Mouse (Mus musculus) embryonic facial prominence, embryonic 15.5 days (tissue): ENCODE measurements around the gene Sox3. TPM values are rescaled to one million over a fixed set of nuclear protein-coding genes. Genes with fewer than 3 reads are reported as not detected.

Experiments used
- ATAC-seq: fragments of 200-750 bp; cut with Nextera tagmentation; 2 replicates; pipeline ENCODE4 v1.8.0; 2017; ENCODE audit warnings: low read depth, moderate TSS enrichment; ENCODE audit not compliant: insufficient number of reproducible peaks, low FRiP score, low TSS enrichment
- H3K27ac ChIP-seq: fragments of 300-500 bp; sonication (generic); replicated peaks from 2 replicates; pipeline ENCODE4 v1.5.1; 2015; ENCODE audit warnings: mild to moderate bottlenecking, inconsistent platforms
- H3K27me3 ChIP-seq: fragments of 300-500 bp; sonication (generic); 2 replicates; pipeline ENCODE4 v1.6.1; 2015; ENCODE audit warnings: inconsistent platforms
- H3K36me3 ChIP-seq: fragments of 300-500 bp; sonication (generic); 2 replicates; pipeline ENCODE4 v1.6.1; 2015; ENCODE audit warnings: mild to moderate bottlenecking, inconsistent platforms
- H3K4me1 ChIP-seq: fragments of 300-500 bp; sonication (generic); 2 replicates; pipeline ENCODE4 v1.6.1; 2015; ENCODE audit warnings: inconsistent platforms
- H3K4me2 ChIP-seq: fragments of 300-500 bp; sonication (generic); replicated peaks from 2 replicates; pipeline ENCODE4 v1.6.1; 2015; ENCODE audit warnings: mild to moderate bottlenecking, inconsistent platforms
- H3K4me3 ChIP-seq: fragments of 300-500 bp; sonication (generic); replicated peaks from 2 replicates; pipeline ENCODE4 v1.5.1; 2015; ENCODE audit warnings: mild to moderate bottlenecking, inconsistent platforms
- H3K9ac ChIP-seq: fragments of 300-500 bp; sonication (generic); 2 replicates; pipeline ENCODE4 v1.6.1; 2015; ENCODE audit warnings: inconsistent platforms
- H3K9me3 ChIP-seq: fragments of 300-500 bp; sonication (generic); replicated peaks from 2 replicates; pipeline ENCODE4 v1.6.1; 2016; ENCODE audit warnings: inconsistent platforms
- WGBS: fragments of 180-500 bp; shearing (Covaris S2); methylation state at CpG from one replicate; pipeline ENCODE4 v1.1.7; 2015; 5-methylcytosine and 5-hydroxymethylcytosine counted together
- polyA plus RNA-seq: library from polyadenylated mRNA; unstranded; fragments of >200 nt; fragmentation: Nextera tagmentation; extraction: Ambion mirVana; gene quantifications from 2 replicates; pipeline ENCODE4 v1.2.1, GENCODE M21; 2015

Gene Sox3
- 0.11 TPM in 1 of 2 replicates, not detected in the other for polyA plus RNA-seq

DNA sequence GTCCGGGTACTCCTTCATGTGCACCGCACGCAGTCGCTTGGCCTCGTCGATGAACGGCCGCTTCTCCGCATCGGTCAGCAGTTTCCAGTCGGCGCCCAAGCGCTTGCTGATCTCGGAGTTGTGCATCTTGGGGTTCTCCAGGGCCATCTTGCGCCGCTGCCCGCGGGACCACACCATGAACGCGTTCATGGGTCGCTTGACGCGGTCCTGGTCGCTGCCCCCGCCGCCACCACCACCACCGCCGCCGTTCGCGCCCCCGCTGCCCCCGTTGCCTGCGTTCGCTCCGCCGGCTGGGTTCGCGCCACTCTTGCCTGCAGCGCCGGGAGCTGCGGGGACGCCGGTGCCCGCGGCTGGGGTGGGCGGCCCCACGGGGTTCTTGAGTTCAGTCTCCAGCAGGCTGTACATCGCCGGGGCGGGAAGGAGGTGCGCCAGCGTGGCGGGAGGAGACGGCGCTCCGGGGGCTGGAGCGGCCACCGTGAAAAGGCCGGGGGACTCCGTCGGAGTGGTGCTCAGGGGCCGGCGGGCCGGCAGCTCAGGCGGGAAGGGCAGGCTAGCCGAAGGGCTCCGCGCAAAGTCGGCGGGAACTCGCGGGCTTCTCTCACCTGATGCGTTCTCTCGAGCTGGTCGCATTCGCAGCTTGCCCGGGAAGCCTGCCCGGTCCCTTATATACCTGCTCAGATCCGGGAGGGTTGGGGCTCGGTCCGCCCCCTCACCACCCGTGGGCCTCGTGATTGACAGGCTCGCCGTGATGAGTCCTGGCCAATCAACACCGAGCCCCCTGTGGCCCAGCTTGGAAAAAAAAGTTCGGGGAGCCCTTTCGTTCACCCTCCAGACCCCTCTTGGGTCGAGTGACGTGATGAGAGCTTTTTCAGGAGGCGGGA is at the start of gene Sox3:
Gene Sox3 (minus strand): TSS at position 630 of the 881 bp plus-strand sequence.
- WGBS: 16% methylated on average over 92 of the region's 92 CpGs
- Histone ChIP-seq H3K9me3 (no peaks in the 10 kb centered on the region), H3K9ac (no peak within 1 kb of the TSS), H3K27me3 (peaks cover 78% of the 10 kb centered on the region), H3K4me2 (peak within 1 kb of the TSS; percentile 70), H3K4me1 (peaks cover 20% of the 10 kb centered on the region), H3K27ac (no peak within 1 kb of the TSS), H3K36me3 (no peaks in the 10 kb centered on the region), H3K4me3 (peak within 1 kb of the TSS; percentile 44)
- no peak; the same call in 1 of the 2 replicates for ATAC-seq

DNA sequence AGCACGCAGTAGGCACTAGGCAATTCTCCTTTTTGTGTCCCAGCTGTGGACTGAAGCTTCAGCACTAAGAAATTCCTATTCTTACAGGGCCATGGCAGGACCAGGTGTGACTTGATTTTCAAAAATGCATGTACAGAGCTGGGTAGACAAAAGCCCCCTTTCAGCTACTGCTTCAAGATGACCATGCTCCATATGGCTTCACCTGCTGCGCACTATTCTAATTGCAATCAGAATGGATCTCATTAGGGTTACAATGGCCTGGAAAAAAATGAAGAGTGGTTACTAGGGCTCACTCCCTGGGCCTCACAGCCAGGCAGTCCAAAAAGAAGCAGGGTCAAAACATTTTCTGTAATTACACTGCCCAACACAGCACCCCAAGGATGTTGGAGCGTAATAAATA is 47.0 kb upstream of the Sox3 start:
- no peak overlapping the region for H3K27ac ChIP-seq
- no peaks in the 10 kb centered on the region for H3K36me3 ChIP-seq
- no peak overlapping the region for H3K4me2 ChIP-seq
- H3K4me3 ChIP-seq: no peak overlapping the region
- no peak overlapping the region for H3K9ac ChIP-seq
- H3K27me3 ChIP-seq: no peaks in the 10 kb centered on the region
- no peaks in the 10 kb centered on the region for H3K9me3 ChIP-seq
- WGBS: 84% methylated on average over 3 of the region's 3 CpGs
- no peaks in the 10 kb centered on the region for H3K4me1 ChIP-seq
- no peak for ATAC-seq

DNA sequence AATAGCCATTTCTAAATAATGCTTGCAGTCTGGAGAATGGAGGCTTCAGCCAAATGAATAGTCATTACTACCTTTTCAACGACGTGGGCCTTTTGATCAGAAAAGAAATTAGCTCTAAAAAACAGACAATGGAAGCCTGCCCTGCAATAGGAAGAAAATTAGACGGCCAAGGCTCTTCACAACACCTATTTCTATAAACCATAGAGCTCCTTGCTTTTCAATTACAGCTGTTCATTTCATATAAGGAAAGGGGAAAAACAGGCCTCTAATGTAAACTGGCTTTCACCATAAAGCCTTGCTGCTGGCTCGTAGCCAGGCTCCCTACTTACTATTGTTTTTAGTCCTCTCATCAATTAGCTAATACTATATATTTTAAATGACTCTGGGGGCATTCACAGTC is 6.3 kb upstream of the Sox3 start:
- Histone ChIP-seq H3K9ac (no peak overlapping the region), H3K27me3 (peaks cover 43% of the 10 kb centered on the region), H3K4me2 (no peak overlapping the region), H3K9me3 (no peaks in the 10 kb centered on the region), H3K4me3 (no peak overlapping the region), H3K36me3 (no peaks in the 10 kb centered on the region), H3K27ac (no peak overlapping the region), H3K4me1 (no peaks in the 10 kb centered on the region)
- no peak for ATAC-seq
- 42% methylated on average over 4 of the region's 4 CpGs for WGBS

DNA sequence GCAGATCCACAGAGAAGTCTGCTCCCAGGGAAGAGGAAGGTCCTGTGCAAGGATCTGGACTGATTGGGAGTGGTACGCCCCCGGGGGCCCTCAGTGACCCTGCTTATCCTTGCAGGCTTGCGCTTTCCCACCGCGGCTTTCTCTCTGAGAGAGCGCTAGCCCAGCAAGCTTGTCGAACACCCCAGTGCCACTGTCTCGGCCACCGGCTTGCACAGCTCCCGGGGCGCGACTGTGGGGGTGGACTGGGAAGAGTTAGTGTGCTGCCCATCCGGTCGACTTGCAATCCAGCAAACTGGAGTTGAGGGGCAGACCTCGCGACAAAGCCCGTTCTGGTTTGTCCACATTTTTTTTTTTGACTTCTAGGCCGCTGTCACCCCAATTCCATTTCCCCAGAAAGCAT is 5.4 kb upstream of the Sox3 start:
- Histone ChIP-seq H3K4me2 (no peak overlapping the region), H3K27ac (no peak overlapping the region), H3K9me3 (no peaks in the 10 kb centered on the region), H3K36me3 (no peaks in the 10 kb centered on the region), H3K9ac (no peak overlapping the region), H3K27me3 (peaks cover 52% of the 10 kb centered on the region), H3K4me1 (peaks cover 8% of the 10 kb centered on the region), H3K4me3 (no peak overlapping the region)
- ATAC-seq: no peak
- 13% methylated on average over 18 of the region's 18 CpGs for WGBS

DNA sequence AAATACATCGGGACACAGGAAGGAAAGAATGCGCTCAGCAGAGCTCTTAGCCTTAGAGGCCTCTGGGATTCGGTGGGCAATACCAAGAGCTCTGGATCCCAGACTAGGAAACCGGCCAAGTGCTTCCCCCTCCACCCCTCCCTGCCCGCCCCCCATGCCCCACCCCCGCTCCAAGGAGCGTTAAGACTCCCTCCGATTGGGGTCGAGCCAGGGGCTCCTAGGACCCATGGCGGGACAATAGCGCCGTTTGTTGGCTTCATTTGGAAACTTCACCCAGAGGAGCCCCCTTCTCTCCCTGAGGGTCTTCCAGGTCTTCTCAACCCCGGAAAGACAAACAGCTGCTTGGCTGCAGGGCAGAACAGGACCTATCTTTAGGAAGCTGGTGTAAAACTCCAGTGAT is 3.1 kb upstream of the Sox3 start:
- WGBS: 6% methylated on average over 12 of the region's 13 CpGs
- no peak for ATAC-seq
- Histone ChIP-seq H3K4me1 (peaks cover 20% of the 10 kb centered on the region), H3K36me3 (no peaks in the 10 kb centered on the region), H3K4me2 (no peak overlapping the region), H3K27ac (no peak overlapping the region), H3K27me3 (peaks cover 75% of the 10 kb centered on the region), H3K9ac (no peak overlapping the region), H3K9me3 (no peaks in the 10 kb centered on the region), H3K4me3 (no peak overlapping the region)

DNA sequence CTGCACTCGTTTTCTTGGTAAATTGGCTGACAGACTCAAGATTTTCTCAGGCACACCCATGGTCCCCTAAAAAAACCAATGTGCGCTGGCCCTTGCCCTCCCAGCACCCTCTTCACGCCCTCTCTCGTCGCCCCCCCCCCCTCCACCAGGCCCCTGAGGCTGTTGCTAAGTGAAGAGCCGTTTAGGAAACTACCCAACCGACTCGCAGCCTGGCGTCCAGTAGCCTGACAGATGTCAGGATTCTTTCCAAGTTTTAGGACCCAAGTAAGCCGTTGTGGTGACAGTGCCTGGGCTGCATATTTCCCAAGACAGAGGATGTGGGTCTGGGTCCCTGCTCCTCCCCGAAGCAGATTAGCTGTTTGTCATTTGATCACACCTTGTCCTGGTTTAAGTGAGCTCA is 2.2 kb upstream of the Sox3 start:
- Histone ChIP-seq H3K9ac (no peak overlapping the region), H3K9me3 (no peaks in the 10 kb centered on the region), H3K4me1 (peaks cover 20% of the 10 kb centered on the region), H3K36me3 (no peaks in the 10 kb centered on the region), H3K27me3 (peaks cover 72% of the 10 kb centered on the region), H3K4me2 (no peak overlapping the region), H3K4me3 (no peak overlapping the region), H3K27ac (no peak overlapping the region)
- WGBS: 18% methylated on average over 10 of the region's 11 CpGs
- ATAC-seq: no peak

DNA sequence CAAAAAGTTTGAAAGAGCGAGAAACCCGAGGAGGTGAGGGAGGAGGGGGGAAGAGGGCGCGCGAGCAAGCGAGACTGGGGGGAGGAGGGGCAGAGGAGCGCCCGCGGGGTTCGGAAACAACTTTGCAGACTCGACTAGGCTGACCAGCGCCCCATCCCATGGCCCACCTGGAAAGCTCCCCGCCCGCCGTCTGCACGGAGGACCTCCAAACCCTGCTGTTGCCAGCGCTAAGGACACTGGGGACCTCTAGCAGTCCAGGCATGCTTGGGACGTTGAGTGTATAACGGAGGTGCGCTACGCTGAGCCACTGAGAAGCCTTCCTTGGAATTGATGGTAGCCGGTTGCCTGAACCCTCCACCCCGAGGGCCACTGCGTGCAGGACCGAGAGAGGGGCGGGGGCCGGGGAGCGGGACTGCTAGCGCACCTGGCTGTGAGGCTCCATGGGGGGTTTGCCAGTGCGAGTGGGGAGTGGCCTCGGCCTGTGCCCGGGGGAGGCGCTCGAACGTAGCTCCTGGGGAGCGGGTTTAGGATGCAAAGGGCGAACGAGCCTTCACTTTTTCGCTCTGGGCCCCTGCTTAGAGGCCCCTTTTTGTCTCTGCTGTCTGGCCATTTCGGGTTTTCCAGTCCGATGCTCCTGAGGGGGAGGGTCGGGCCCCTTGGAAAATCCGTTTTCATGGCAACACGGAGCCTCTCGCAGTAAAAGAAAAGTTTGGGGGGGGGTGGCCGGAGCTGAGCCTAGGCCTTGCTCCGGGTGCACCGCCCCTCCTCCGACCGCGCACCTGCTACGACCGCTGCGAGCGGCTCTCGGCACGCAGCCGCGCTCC is 702 bp upstream of the Sox3 start:
- no peak for ATAC-seq
- peak overlapping the region; percentile 44 for H3K4me3 ChIP-seq
- H3K9ac ChIP-seq: no peak overlapping the region
- H3K4me1 ChIP-seq: peaks cover 20% of the 10 kb centered on the region
- H3K36me3 ChIP-seq: no peaks in the 10 kb centered on the region
- WGBS: 26% methylated on average over 55 of the region's 59 CpGs
- peaks cover 74% of the 10 kb centered on the region for H3K27me3 ChIP-seq
- peak overlapping the region; percentile 70 for H3K4me2 ChIP-seq
- no peaks in the 10 kb centered on the region for H3K9me3 ChIP-seq
- H3K27ac ChIP-seq: no peak overlapping the region

DNA sequence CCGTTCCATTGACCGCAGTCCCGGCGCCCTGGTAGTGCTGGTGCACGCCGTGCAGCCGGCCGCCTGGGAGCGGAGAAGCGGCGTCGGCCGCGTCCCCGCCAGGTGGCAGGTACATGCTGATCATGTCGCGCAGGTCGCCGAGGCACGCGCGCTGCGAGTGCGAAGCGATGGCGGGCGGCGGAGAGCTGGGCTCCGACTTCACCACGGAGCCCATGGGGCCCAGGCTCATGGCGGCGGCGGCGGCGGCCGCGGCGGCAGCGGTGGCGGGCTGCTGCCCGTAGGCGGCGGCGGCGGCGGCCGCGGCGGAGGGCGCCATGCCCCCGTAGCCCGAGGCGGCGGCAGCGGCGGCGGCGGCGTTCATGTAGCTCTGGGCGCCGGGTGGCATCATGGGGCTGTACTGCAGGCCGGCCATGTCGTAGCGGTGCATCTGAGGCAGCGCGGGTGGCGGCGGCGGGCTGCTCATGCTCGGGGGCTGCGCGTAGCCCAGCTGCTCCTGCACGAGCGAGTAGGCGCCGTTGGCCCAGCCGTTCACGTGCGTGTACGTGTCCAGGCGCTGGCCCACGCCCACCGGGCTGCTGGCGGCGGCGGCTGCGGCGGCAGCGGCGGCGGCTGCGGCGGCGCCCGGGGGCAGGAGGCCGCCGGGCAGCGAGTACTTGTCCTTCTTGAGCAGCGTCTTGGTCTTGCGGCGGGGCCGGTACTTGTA is 981 bp downstream of the Sox3 start:
- Histone ChIP-seq H3K36me3 (no peaks in the 10 kb centered on the region), H3K9me3 (no peaks in the 10 kb centered on the region), H3K9ac (no peak overlapping the region), H3K27me3 (peaks cover 78% of the 10 kb centered on the region), H3K4me3 (peak overlapping the region; percentile 44), H3K27ac (no peak overlapping the region), H3K4me2 (peak overlapping the region; percentile 70), H3K4me1 (peaks cover 20% of the 10 kb centered on the region)
- ATAC-seq: no peak
- WGBS: 19% methylated on average over 58 of the region's 102 CpGs

DNA sequence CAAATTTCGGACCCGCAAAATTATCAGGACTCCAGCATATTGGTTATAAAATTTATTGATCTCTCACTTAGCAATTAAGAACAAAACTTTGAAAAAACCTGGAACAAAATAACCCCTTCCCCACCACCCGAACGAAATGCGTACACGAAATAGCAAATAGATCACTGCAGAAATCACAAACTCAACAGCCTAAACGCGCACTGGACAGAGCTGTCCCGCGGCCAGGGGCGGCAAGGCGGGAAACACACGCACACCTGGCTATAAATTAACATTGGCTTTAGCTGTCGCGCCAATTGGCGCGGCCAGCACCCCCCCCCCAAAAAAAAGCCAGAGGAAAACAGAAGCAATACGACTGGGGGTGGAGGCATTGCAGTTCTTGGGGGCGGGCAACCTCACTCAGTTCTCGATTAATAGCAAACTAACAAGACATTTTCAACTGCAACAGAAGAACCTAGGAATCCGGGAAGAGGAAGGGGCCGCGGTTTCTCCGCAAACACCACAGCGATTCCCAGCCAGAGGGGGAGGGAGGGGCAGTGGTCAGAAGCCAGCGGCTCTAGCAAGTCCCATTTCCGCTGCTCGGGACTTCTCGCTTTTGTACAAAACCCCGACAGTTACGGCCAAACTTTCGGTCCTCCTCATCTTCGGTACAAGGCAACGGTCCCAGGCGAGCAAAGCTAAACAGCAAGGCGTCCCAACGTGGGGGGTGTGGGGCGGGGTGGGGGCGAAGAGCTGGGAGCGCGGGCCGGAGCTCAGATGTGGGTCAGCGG is 1.7 kb downstream of the Sox3 start:
- no peak for ATAC-seq
- Histone ChIP-seq H3K9me3 (no peaks in the 10 kb centered on the region), H3K27ac (no peak overlapping the region), H3K27me3 (peaks cover 72% of the 10 kb centered on the region), H3K9ac (no peak overlapping the region), H3K4me2 (peak overlapping the region; percentile 70), H3K36me3 (no peaks in the 10 kb centered on the region), H3K4me3 (peak overlapping the region; percentile 44), H3K4me1 (peaks cover 20% of the 10 kb centered on the region)
- WGBS: 17% methylated on average over 43 of the region's 43 CpGs

DNA sequence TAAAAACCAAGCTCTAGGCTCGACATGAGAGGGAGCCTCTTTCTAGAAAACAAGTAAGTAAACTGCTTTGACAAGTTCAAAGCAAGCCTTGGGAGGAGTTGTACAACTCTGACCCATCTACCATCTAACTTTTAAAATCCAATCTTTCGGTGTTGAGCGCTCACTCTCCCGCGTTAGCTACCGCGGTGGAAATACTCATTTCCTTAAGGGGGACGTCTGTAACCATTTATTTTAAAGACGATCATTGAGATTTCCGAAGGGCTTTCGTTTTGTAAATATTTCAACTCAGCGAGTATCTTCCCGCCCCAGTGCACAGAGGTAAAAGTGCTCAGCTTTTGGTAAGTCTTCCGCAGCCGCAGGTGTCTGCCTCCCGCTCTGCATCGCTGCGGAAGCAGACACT is 2.6 kb downstream of the Sox3 start:
- H3K9ac ChIP-seq: no peak overlapping the region
- no peaks in the 10 kb centered on the region for H3K36me3 ChIP-seq
- peaks cover 65% of the 10 kb centered on the region for H3K27me3 ChIP-seq
- 15% methylated on average over 18 of the region's 18 CpGs for WGBS
- no peak for ATAC-seq
- no peak overlapping the region for H3K27ac ChIP-seq
- H3K4me1 ChIP-seq: peaks cover 20% of the 10 kb centered on the region
- H3K9me3 ChIP-seq: no peaks in the 10 kb centered on the region
- peak overlapping the region; percentile 17; the same call in 1 of the 2 replicates for H3K4me3 ChIP-seq
- H3K4me2 ChIP-seq: no peak overlapping the region
